Mouse (Mus musculus): ENCODE results near the gene Cacna1c. TPM values are rescaled to one million over a fixed set of nuclear protein-coding genes. Genes with fewer than 3 reads are reported as not detected.

Cacna1c gene
- total RNA-seq, 2 experiments from 2014 or later = 195 to 220 TPM

GRCm38 (mm10) chr6:118795716-118796115 is 400.5 kb downstream of the Cacna1c start:
- DNase-seq = peak in 1 of 2 experiments; percentile 14
- intact Hi-C loops (cut with DNase I) = no loop called here

- peak; percentile 62 to 77 for DNase-seq
- intact Hi-C loops (cut with DNase I) = no loop called here
Measured at GRCm38 (mm10) chr6:118791921-118792368, 404.3 kb downstream of the Cacna1c start.

DNA sequence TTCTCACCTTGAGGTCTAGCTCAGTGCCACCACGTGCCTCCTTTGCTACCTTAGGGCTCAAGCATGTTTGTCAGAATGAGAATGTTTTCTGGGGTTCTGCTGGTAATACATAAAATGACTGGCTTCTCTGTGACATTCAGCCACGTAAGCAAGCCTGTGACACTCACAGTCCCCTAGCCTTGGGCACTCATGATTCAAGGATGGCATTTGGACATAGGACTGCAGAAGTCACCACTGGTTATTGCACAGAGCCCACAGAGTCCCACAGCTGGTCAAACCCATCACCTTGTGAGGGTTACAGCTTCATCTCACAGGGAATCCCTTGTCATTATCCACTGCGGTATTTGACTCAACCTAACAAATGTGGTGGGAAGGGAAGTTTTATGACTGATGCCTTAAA is 408.3 kb downstream of the Cacna1c start:
- intact Hi-C loops (cut with DNase I) = no loop called here
- DNase-seq = no peak

DNA sequence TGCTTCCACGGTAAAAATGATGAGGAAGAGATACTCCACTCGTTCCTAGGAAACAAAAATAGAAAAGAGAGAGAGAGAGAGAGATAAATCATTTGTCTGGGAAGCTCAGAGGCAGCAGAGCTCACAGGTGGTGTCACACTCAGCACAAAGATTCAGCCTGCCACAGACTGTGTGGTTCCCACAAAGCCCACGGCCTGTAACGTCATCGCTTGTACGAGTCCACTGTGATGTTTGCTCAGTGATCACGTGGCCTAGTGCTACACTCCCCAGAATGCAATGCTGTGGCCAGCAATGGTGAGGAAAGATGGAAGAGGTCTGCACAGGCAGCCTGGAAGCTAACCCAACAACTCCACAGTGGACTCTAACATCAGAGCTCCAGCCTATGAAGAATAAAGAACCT is 415.9 kb downstream of the Cacna1c start:
- intact Hi-C loops (cut with DNase I) = no loop called here
- DNase-seq = no peak

- intact Hi-C loops (cut with DNase I) = no loop called here
- no peak for DNase-seq
Measured at GRCm38 (mm10) chr6:118779201-118779600, 417.0 kb downstream of the Cacna1c start.

GRCm38 (mm10) chr6:118777457-118777856 is 418.8 kb downstream of the Cacna1c start:
- DNase-seq = peak in 1 of 2 experiments; percentile 24
- intact Hi-C loops (cut with DNase I) = no loop called here

- intact Hi-C loops (cut with DNase I) = no loop called here
- no peak for DNase-seq
Measured at GRCm38 (mm10) chr6:118776459-118776858, 419.8 kb downstream of the Cacna1c start.

GRCm38 (mm10) chr6:118772581-118772980 is 423.6 kb downstream of the Cacna1c start:
- no peak for DNase-seq
- intact Hi-C loops (cut with DNase I) = no loop called here

DNA sequence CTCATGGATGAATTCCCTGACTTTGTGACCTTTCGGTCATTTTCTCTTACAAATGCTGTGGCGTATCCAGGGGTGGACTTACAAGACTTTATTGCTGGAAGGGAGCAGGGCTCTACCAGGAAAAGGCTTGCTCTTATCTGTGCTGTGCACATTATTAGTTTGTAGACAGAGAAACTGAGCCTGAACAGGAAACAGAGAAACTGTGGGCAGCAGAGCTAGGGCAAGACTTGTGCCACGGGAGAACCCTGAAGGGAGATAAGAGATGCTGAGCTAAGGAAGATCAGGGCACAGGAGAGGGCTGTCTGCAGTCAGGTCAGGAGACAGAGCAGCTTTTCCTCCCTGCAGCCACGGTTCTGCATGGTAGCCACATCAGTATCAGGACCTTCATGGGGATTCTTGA is 425.1 kb downstream of the Cacna1c start:
- DNase-seq = no peak
- intact Hi-C loops (cut with DNase I) = no loop called here

DNA sequence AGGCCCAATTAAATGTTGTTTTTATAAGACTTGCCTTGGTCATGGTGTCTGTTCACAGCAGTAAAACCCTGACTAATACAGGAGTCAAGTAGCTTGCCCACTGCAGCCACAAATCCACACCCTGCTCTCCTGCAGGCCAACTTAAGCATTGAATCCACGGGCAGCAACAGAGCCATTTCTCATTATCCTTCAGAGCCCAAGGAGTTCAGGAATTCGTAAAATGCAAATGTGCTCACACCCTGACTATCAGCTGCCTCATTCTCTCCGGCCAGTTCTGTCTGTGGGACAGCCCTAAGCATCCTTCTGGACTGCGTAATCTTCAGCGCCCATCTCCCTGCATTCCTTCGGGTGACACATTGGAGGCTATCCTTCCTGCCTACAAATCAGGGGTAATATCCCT is 425.8 kb downstream of the Cacna1c start:
- DNase-seq = no peak
- intact Hi-C loops (cut with DNase I) = no loop called here

- intact Hi-C loops (cut with DNase I) = no loop called here
- no peak for DNase-seq
Measured at GRCm38 (mm10) chr6:118769792-118770191, 426.4 kb downstream of the Cacna1c start.

DNA sequence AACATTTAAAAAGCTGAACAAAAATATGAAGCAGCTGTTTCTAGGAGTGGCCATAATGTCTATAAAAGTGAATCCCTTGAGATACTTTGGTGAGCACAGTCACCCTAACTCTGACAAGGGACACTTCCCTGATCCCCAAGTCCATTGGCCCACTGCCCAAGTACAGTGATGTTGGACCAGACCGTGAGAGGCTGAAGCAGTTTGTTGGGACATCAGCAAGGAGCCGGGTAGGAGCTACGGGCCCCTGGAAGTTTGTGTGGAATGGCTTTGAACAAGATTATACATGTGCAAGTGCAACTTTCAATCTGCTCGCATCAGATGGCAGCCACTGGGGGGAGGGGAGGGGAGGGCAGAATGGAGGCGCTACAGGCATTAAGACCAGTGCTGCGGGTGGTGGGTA is 428.5 kb downstream of the Cacna1c start:
- DNase-seq = no peak
- intact Hi-C loops (cut with DNase I) = no loop called here

- no peak for DNase-seq
- intact Hi-C loops (cut with DNase I) = no loop called here
Measured at GRCm38 (mm10) chr6:118765261-118765660, 431.0 kb downstream of the Cacna1c start.

DNA sequence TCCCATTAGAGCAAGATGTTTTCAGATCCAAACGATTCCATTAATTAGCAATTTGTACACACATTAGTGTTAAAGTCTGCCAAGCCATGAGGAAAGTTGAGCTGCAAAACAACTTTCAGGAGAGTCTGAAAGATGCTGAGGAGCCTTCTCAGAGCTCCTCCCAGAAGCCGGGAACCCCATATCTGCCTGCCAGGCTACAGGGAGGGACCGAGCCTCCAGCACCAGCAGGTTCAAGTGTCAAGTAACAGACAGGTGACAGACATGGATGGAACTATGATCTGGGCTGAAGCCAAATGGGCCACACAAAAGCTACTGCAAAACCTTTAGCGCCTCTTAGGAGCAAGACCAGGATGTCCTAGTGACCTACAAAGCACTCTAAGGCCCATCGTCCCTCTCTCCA is 437.2 kb downstream of the Cacna1c start:
- no peak for DNase-seq
- intact Hi-C loops (cut with DNase I) = no loop called here

DNA sequence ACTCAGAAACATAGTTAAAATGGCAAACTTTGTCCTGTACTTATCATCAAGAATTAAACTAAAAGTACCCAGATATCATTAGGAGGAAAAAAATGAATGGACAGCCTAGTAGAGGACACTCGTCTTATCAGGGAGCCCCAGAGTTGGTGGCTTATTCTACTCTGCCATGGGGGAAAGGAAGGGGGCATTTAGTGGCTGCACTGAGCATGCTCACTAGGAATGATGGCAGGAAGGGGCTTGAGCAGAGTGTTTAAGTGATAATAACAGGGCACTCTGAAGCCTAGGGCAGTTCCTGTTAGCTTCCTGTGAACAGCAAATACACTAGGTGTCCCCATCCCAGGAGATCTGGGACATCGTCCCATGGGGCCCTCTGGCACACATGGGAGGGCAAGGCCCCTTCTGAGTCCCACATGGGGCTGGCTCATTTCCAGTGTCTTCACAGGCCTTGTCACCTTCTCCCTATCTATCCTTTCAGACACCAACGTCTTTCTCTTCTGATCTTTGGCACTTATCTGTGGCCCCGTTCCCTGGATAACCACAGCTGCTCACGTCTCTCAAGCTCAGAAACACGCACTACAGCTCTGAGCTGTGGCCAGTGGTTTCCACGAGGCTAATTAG is 437.8 kb downstream of the Cacna1c start:
- intact Hi-C loops (cut with DNase I) = no loop called here
- DNase-seq = no peak

GRCm38 (mm10) chr6:118757533-118758289 is 438.5 kb downstream of the Cacna1c start:
- intact Hi-C loops (cut with DNase I) = no loop called here
- DNase-seq = no peak

GRCm38 (mm10) chr6:118756511-118756910 is 439.7 kb downstream of the Cacna1c start:
- no peak for DNase-seq
- intact Hi-C loops (cut with DNase I) = no loop called here

DNA sequence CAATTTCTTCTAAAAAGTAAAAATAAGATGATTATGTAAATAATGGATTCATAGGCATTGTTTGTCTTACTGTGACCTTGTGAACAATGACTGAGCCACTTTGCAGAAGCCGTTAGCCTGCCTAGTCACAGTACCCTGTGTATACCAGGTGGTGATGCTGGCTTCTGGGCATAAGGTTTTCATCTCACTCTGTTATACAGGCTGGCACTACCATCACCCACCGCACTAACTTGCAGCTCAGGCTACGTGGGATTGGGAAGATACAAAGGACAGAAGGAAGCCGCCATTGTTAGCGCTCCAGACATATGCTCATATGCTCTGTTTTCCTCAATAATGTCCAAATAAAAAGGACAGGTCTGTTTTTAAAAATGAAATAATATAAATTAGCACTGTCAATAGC is 440.4 kb downstream of the Cacna1c start:
- DNase-seq = no peak
- intact Hi-C loops (cut with DNase I) = no loop called here

- peak; percentile 29 to 48 for DNase-seq
- intact Hi-C loops (cut with DNase I) = no loop called here
Measured at GRCm38 (mm10) chr6:118754439-118754838, 441.8 kb downstream of the Cacna1c start.

GRCm38 (mm10) chr6:118753787-118754186 is 442.4 kb downstream of the Cacna1c start:
- DNase-seq = no peak
- intact Hi-C loops (cut with DNase I) = no loop called here

DNA sequence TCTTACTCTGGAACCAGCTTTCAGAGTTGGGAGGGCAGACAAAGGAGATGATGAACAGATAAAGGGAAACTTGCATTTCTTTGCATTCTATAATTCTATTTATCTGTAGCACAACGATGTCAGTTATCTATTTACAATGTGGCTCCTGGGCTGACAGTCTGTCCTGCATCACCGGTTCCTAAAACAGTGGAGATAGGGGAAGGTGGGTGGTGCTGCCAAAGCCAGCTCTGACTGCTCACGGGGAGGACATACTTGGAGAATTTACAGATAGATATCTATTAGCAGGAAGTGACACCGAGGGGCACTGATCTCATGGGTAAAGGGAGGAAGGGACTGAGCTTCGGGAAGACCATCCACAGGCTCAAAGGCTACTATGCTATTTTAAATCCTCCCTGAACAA is 443.2 kb downstream of the Cacna1c start:
- no peak for DNase-seq
- intact Hi-C loops (cut with DNase I) = no loop called here

- intact Hi-C loops (cut with DNase I) = no loop called here
- no peak for DNase-seq
Measured at GRCm38 (mm10) chr6:118749285-118749684, 446.9 kb downstream of the Cacna1c start.
